Mouse (Mus musculus) cerebellum, adult 2 months (tissue): ENCODE results near the gene Nrxn2.

ENCODE experiments used
- CTCF ChIP-seq: fragments of 200-500 bp; IDR thresholded peaks from 2 replicates; pipeline ENCODE4 v1.5.1; 2011; ENCODE audit warnings: low read depth, mild to moderate bottlenecking, control low read depth, low read length, moderate library complexity, borderline replicate concordance; ENCODE audit not compliant: insufficient read depth
- POLR2A ChIP-seq: fragments of 200-500 bp; IDR thresholded peaks from 2 replicates; pipeline ENCODE4 v1.6.1; 2011; ENCODE audit warnings: low read length, control low read depth, borderline replicate concordance; ENCODE audit not compliant: insufficient read depth

GRCm38 (mm10) chr19:6452030-6452494 lies 33.5 kb downstream of the Nrxn2 start:
- TF ChIP-seq CTCF = peak; percentile 84
- TF ChIP-seq POLR2A = no peak
